Mouse (Mus musculus) liver, postnatal 0 days (tissue): ENCODE results near the gene Hivep3.

Source experiments
- CTCF ChIP-seq: sonication (generic); IDR thresholded peaks from 2 replicates; pipeline ENCODE4 v1.5.1; 2016; ENCODE audit warnings: antibody characterized with exemption, low read depth
- EP300 ChIP-seq: IDR thresholded peaks from 2 replicates; pipeline ENCODE4 v1.6.1; 2016; ENCODE audit warnings: antibody characterized with exemption, low read depth, mild to moderate bottlenecking

GRCm38 (mm10) chr4:120127333-120127732, 393.7 kb downstream of the Hivep3 start:
- TF ChIP-seq CTCF = no peak
- no peak for TF ChIP-seq EP300
